Mouse (Mus musculus) liver, embryonic 14.5 days (tissue): ENCODE data around the gene Slc35d3.

Experiments used
- CTCF ChIP-seq: IDR thresholded peaks from 2 replicates; pipeline ENCODE4 v1.5.1; 2016; ENCODE audit warnings: antibody characterized with exemption, low read depth, control low read depth
- EP300 ChIP-seq: IDR thresholded peaks from 2 replicates; pipeline ENCODE4 v1.6.1; 2016; ENCODE audit warnings: antibody characterized with exemption, low read depth

GRCm38 (mm10) chr10:19877257-19877656 is 26.0 kb upstream of the Slc35d3 start:
- TF ChIP-seq EP300 (no peak), CTCF (no peak)
